Mouse (Mus musculus) midbrain, embryonic 10.5 days (tissue): ENCODE data around the gene Rfc1. TPM values are rescaled to one million over a fixed set of nuclear protein-coding genes. Genes with fewer than 3 reads are reported as not detected.
"Not testable (repeated sequence)": the region's sequence is repeated elsewhere in the genome, so short reads cannot be mapped to it uniquely, and the experiment has no call there.

Experiments used
- DNase-seq: peaks from one replicate; pipeline ENCODE4 v3.0.0-alpha.2; 2017; ENCODE audit warnings: low spot score
- H3K27ac ChIP-seq: fragments of 300-500 bp; sonication (generic); replicated peaks from 2 replicates; pipeline ENCODE4 v1.5.1; 2016; ENCODE audit warnings: mild to moderate bottlenecking
- H3K27me3 ChIP-seq: fragments of 300-500 bp; sonication (generic); 2 replicates; pipeline ENCODE4 v1.6.1; 2016; ENCODE audit warnings: low read depth, mild to moderate bottlenecking; ENCODE audit not compliant: poor library complexity, severe bottlenecking
- H3K36me3 ChIP-seq: fragments of 300-500 bp; sonication (generic); 2 replicates; pipeline ENCODE4 v1.6.1; 2016; ENCODE audit warnings: mild to moderate bottlenecking, moderate library complexity
- H3K4me1 ChIP-seq: fragments of 300-500 bp; sonication (generic); 2 replicates; pipeline ENCODE4 v1.6.1; 2016
- H3K4me3 ChIP-seq: fragments of 300-500 bp; sonication (generic); 2 replicates; pipeline ENCODE4 v1.5.1; 2016; ENCODE audit warnings: mild to moderate bottlenecking, moderate library complexity
- H3K9me3 ChIP-seq: fragments of 300-500 bp; sonication (generic); replicated peaks from 2 replicates; pipeline ENCODE4 v1.6.1; 2016; ENCODE audit warnings: mild to moderate bottlenecking
- WGBS: fragments of 180-500 bp; shearing (Covaris S2); methylation state at CpG from one replicate; pipeline ENCODE4 v1.1.7; 2016; 5-methylcytosine and 5-hydroxymethylcytosine counted together
- polyA plus RNA-seq: library from polyadenylated mRNA; unstranded; fragments of >200 nt; fragmentation: Nextera tagmentation; extraction: Ambion mirVana; gene quantifications from 2 replicates; pipeline ENCODE4 v1.2.1, GENCODE M21; 2016

Gene Rfc1
- polyA plus RNA-seq, 1 experiment from 2014 or later = 103 TPM

DNA sequence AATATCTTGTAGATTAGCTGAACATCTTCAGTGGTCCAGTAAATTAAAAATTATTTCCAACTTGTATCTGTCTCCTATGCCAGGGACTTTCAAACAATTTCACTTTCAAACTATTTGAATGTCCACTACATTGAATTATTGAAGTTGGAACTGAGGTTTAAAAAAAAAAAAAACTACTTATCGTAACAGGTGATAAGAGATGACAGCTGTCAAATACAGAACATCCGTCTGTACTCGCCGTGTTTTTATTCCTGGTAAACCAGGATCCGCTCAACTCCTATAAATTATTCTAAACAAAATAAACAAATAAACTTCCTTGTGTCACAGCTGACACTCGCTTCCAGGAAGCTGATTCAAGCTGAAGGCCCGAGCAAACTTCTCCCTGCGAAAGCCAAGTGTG, 682 bp downstream of the Rfc1 start:
- DNase-seq = no peak
- no peaks in the 10 kb centered on the region for H3K27me3 ChIP-seq
- peaks cover 28% of the 10 kb centered on the region for H3K36me3 ChIP-seq
- WGBS = 14% methylated on average over 8 of the region's 8 CpGs
- peaks cover 20% of the 10 kb centered on the region for H3K4me1 ChIP-seq
- no peaks in the 10 kb centered on the region for H3K9me3 ChIP-seq
- H3K4me3 ChIP-seq = peak overlapping the region; percentile 84
- peak overlapping the region; percentile 94 for H3K27ac ChIP-seq

GRCm38 (mm10) chr5:65329971-65330370, 5.5 kb downstream of the Rfc1 start:
- Histone ChIP-seq H3K27me3 (no peaks in the 10 kb centered on the region), H3K36me3 (peaks cover 28% of the 10 kb centered on the region), H3K4me3 (no peak overlapping the region), H3K9me3 (no peaks in the 10 kb centered on the region), H3K4me1 (peaks cover 13% of the 10 kb centered on the region), H3K27ac (no peak overlapping the region)
- DNase-seq = no peak
- WGBS = 87% methylated on average over 3 of the region's 3 CpGs

GRCm38 (mm10) chr5:65326212-65326611, 9.3 kb downstream of the Rfc1 start:
- Histone ChIP-seq H3K4me3 (no peak overlapping the region), H3K36me3 (peaks cover 19% of the 10 kb centered on the region), H3K27me3 (no peaks in the 10 kb centered on the region), H3K9me3 (no peaks in the 10 kb centered on the region), H3K4me1 (no peaks in the 10 kb centered on the region), H3K27ac (no peak overlapping the region)
- 86% methylated on average over 5 of the region's 5 CpGs for WGBS
- no peak for DNase-seq

GRCm38 (mm10) chr5:65324758-65325355, 10.6 kb downstream of the Rfc1 start:
- H3K36me3 ChIP-seq = peaks cover 17% of the 10 kb centered on the region; the same call in 1 of the 2 replicates

GRCm38 (mm10) chr5:65324271-65324670, 11.2 kb downstream of the Rfc1 start:
- WGBS = 92% methylated on average over 3 of the region's 3 CpGs
- Histone ChIP-seq H3K36me3 (peaks cover 22% of the 10 kb centered on the region), H3K4me1 (no peaks in the 10 kb centered on the region), H3K27me3 (no peaks in the 10 kb centered on the region), H3K4me3 (no peak overlapping the region), H3K9me3 (no peaks in the 10 kb centered on the region), H3K27ac (no peak overlapping the region)
- no peak for DNase-seq

More at GRCm38 (mm10) chr5:65324758-65325355, 10.6 kb downstream of the Rfc1 start:
- Histone ChIP-seq H3K9me3 (no peaks in the 10 kb centered on the region), H3K4me3 (no peak overlapping the region), H3K27me3 (no peaks in the 10 kb centered on the region), H3K4me1 (no peaks in the 10 kb centered on the region), H3K27ac (no peak overlapping the region)
- DNase-seq = no peak
- 90% methylated on average over 3 of the region's 3 CpGs for WGBS

DNA sequence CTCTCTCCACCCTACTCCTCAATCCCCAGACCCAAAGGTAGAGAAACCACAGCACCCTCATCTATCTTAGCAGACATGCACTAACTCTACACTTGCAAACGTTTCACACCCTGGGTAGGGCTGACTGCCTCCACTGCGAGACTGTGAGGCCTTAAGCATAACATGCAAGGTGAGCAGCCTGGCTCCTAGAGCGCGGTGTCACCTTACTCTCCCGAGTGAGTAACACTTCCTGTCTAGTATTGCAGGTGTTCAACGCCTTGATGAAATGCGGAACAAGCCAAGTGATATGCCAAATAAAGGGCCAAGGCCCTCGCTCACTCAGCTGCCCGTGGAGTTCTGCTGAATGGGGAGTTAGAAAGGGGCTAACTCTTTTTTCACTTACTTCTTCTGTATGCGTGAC, 13.3 kb downstream of the Rfc1 start:
- H3K4me1 ChIP-seq = no peaks in the 10 kb centered on the region
- H3K9me3 ChIP-seq = no peaks in the 10 kb centered on the region
- no peak for DNase-seq
- no peaks in the 10 kb centered on the region for H3K27me3 ChIP-seq
- H3K36me3 ChIP-seq = peaks cover 43% of the 10 kb centered on the region
- H3K27ac ChIP-seq = no peak overlapping the region
- no peak overlapping the region for H3K4me3 ChIP-seq
- 93% methylated on average over 10 of the region's 10 CpGs for WGBS

GRCm38 (mm10) chr5:65319176-65319575, 16.3 kb downstream of the Rfc1 start:
- 89% methylated on average over 9 of the region's 9 CpGs for WGBS
- H3K36me3 ChIP-seq = peaks cover 67% of the 10 kb centered on the region

DNA sequence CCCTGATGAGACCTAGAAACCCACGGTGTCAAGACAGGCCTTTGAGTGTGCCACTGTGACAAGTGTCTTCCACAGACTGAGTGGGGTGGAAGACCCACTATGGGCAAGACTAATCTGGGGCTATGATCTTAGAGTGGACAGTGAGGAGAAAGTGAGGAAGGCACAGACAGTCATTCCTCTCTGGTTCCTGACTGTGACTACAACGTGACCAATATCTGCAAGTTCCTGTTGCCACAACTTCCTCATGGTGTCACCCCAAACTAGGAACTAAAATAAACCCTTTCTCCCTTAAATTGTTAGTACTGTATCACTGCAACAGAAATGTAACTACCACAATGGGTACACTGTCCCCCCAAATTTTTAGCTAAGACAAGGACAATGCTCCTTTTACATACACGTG, 26.6 kb downstream of the Rfc1 start:
- Histone ChIP-seq H3K4me1 (no peaks in the 10 kb centered on the region), H3K27me3 (no peaks in the 10 kb centered on the region), H3K36me3 (peaks cover 79% of the 10 kb centered on the region), H3K4me3 (no peak overlapping the region), H3K27ac (no peak overlapping the region), H3K9me3 (no peaks in the 10 kb centered on the region)
- WGBS = 95% methylated on average over 3 of the region's 3 CpGs
- no peak for DNase-seq

More at GRCm38 (mm10) chr5:65319176-65319575, 16.3 kb downstream of the Rfc1 start:
- no peak overlapping the region for H3K27ac ChIP-seq
- H3K4me1 ChIP-seq = no peaks in the 10 kb centered on the region
- H3K27me3 ChIP-seq = no peaks in the 10 kb centered on the region
- no peak for DNase-seq
- no peak overlapping the region for H3K4me3 ChIP-seq
- H3K9me3 ChIP-seq = no peaks in the 10 kb centered on the region

- no peaks in the 10 kb centered on the region for H3K9me3 ChIP-seq
- H3K36me3 ChIP-seq = peaks cover 77% of the 10 kb centered on the region
- no peak overlapping the region for H3K27ac ChIP-seq
- no peak for DNase-seq
- no peaks in the 10 kb centered on the region for H3K27me3 ChIP-seq
- no peaks in the 10 kb centered on the region for H3K4me1 ChIP-seq
- 96% methylated on average over 7 of the region's 7 CpGs for WGBS
- no peak overlapping the region for H3K4me3 ChIP-seq
These were observed 27.3 kb downstream of the Rfc1 start for GRCm38 (mm10) chr5:65308208-65308607.

- no peaks in the 10 kb centered on the region for H3K27me3 ChIP-seq
- H3K36me3 ChIP-seq = peaks cover 74% of the 10 kb centered on the region
- no peaks in the 10 kb centered on the region for H3K4me1 ChIP-seq
- no peak overlapping the region for H3K27ac ChIP-seq
- H3K9me3 ChIP-seq = no peaks in the 10 kb centered on the region
- 88% methylated on average over 9 of the region's 9 CpGs for WGBS
- no peak for DNase-seq
- H3K4me3 ChIP-seq = no peak overlapping the region
These were observed 30.0 kb downstream of the Rfc1 start for GRCm38 (mm10) chr5:65305516-65305915.

- 93% methylated on average over 9 of the region's 9 CpGs for WGBS
- H3K36me3 ChIP-seq = peaks cover 91% of the 10 kb centered on the region
- no peaks in the 10 kb centered on the region for H3K27me3 ChIP-seq
- no peak for DNase-seq
- H3K9me3 ChIP-seq = no peaks in the 10 kb centered on the region
- no peak overlapping the region for H3K4me3 ChIP-seq
- H3K4me1 ChIP-seq = no peaks in the 10 kb centered on the region
- H3K27ac ChIP-seq = no peak overlapping the region
These were observed 35.3 kb downstream of the Rfc1 start for GRCm38 (mm10) chr5:65300121-65300520.

DNA sequence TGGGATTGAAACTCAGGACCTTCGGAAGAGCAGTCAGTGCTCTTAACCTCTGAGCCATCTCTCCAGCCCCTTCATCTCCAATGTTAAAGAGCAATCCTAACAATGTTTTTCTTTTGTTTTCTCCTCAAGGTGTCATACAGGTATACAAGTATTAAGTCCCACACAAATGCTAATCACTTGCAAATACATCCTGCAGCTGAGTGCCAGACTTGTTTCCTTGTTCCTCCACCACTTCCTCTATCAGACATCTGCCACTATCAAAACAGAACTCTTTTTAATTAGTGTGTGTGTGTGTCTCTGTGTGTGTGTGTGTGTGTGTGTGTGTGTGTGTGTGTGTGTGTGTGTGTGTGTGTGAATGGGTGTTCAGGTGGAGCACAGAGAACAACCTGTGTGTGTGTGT, 35.8 kb downstream of the Rfc1 start:
- not testable (repeated sequence) for H3K27ac ChIP-seq, H3K9me3 ChIP-seq, H3K4me1 ChIP-seq, H3K4me3 ChIP-seq, DNase-seq, H3K27me3 ChIP-seq
- peaks cover 91% of the 10 kb centered on the region for H3K36me3 ChIP-seq
- 94% methylated on average over 1 of the region's 1 CpGs for WGBS

- H3K4me1 ChIP-seq = no peaks in the 10 kb centered on the region
- no peaks in the 10 kb centered on the region for H3K9me3 ChIP-seq
- H3K27me3 ChIP-seq = no peaks in the 10 kb centered on the region
- no peak for DNase-seq
- H3K36me3 ChIP-seq = peaks cover 90% of the 10 kb centered on the region
- no peak overlapping the region for H3K27ac ChIP-seq
- no peak overlapping the region for H3K4me3 ChIP-seq
- 93% methylated on average over 7 of the region's 7 CpGs for WGBS
These were observed 37.1 kb downstream of the Rfc1 start for GRCm38 (mm10) chr5:65298167-65298950.
